Mouse (Mus musculus): ENCODE results near the gene Trim5.
"Not testable (repeated sequence)": the region's sequence is repeated elsewhere in the genome, so short reads cannot be mapped to it uniquely, and the experiment has no call there.

The Trim5 gene

DNA sequence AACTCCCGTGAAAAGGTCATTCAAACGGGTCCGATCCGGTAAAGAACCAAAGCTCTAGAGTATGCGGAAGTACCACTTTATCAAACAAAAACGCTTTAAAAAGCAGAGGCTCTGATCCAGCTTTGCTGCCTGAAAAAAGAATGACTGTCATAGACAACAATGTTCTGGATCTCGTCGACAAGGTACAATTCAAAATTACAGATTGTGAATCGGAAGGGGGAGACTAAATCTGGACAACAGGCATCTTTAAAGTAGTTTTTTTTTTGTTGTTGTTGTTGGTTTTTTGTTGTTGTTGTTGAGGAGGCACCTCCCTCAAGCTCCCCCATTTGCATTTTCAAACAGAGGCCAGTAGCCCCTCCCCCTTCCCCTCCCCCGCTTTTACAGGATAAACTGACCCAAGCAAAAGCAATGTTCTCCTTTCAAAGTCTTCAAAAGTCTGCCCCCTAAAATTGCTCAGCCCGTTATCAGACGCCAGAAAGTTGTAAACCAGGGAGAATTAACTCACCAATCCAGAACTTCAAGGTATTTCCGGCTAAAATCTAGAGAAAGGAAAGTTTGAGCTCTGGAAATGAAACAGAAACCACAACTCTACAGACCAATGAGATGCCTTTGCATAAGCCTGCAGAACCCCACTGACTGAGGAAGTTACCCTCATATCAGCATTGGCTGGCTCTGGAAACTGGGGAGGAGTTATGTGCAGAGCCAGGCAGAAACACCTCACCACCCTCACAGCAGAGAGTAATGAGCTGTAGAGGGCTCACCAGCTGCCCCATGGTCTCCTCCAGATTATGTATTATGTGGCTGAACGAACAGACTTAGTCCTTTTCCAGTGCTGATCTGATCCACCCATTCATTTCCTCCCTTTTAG, at the start of gene Trim5:
Gene Trim5 (minus strand): TSS at position 519 of the 868 bp plus-strand sequence.
- DNase-seq = not testable (repeated sequence)

DNA sequence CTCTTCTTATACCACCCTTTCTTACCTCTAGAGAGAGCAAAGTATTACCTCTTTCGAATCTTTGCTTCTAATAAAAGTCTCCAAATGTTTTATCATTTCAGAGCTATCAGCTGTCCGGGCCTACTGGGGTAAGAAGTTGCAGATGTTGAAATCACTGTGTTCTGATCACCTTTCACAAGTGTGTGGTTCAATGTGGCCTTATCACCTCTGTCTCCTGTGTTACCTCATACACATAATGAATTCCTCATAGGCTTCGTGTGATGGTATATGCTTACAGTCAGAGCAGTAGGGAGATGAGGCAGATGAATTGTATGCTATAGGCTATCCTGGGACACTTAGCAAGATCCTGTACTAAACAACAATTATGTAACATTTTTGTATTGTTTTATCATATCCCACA, 47.7 kb upstream of the Trim5 start:
- not testable (repeated sequence) for DNase-seq

DNA sequence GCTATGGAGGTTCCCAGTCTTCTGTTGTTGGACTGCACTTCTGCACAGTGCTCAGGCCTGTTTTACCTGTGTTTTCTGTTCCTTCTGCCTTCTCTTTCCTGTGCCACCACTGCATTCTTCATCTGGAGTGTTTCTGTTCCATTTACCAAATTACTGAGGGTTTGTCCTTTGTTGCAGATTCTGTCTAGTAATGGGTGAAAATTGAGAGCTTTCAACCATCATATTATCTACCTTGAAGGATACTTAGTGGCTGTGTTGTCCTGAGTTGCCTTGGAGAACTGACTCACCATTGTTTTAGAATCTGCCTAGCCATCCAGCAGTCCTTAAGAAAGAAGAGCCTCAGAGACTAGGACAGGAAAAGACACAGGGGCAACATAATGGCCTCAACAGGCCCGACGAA, 41.3 kb upstream of the Trim5 start, which contains the start of gene Trim34b:
Gene Trim34b (plus strand): TSS at position 301 of the 400 bp plus-strand sequence.
- not testable (repeated sequence) for DNase-seq

DNA sequence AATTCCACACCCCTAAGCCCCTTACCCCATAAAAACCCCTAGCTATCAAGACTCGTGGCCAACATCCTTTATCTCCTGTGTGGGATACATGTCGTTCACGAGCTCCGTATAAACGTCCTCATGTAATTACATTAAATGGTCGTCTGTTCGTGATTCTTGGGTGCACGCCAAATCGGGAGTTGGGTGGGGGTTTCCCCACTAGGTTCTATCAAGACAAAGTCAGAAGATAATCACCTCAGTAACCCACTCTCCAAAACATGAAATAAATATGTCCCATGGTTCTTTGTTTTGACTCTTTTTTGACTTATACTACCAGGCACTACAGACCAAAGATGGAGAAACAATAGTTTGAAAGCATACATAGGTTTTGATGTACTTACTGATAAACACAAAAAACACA, 34.1 kb upstream of the Trim5 start:
- DNase-seq = no peak

DNA sequence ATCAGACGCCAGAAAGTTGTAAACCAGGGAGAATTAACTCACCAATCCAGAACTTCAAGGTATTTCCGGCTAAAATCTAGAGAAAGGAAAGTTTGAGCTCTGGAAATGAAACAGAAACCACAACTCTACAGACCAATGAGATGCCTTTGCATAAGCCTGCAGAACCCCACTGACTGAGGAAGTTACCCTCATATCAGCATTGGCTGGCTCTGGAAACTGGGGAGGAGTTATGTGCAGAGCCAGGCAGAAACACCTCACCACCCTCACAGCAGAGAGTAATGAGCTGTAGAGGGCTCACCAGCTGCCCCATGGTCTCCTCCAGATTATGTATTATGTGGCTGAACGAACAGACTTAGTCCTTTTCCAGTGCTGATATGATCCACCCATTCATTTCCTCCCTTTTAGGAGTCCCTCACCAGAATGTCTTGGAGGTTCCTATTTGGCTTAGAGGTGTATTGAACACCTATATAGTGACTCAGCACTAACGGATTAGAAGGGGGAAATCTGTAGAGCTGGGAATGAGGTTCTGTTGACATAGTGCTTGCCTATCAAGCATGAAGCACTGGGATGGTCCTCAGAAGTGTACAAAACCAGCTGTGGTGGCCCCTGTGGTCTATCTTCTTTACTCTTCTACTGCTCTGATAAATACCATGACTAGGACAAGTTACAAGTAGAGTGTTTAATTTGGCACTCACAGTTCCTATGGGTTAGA, 27.6 kb upstream of the Trim5 start, which contains the start of gene Trim12a:
Gene Trim12a (minus strand): TSS at position 98 of the 712 bp plus-strand sequence.
- not testable (repeated sequence) for DNase-seq

DNA sequence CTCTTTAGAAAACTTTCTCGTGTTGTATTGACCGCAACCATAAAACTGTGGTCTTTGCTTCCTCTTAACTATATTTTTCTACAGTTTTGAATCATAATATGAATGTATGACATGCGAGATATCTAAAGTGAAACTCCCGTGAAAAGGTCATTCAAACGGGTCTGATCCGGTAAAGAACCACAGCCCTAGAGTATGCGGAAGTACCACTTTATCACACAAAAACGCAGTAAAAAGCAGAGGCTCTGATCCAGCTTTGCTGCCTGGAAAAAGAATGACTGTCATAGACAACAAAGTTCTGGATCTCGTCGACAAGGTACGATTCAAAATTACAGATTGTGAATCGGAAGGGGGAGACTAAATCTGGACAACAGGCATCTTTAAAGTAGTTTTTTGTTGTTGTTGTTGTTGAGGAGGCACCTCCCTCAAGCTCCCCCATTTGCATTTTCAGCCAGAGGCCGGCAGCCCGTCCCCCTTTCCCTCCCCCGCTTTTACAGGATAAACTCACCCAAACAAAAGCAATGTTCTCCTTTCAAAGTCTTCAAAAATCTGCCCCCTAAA, 27.0 kb upstream of the Trim5 start:
- no peak for DNase-seq

DNA sequence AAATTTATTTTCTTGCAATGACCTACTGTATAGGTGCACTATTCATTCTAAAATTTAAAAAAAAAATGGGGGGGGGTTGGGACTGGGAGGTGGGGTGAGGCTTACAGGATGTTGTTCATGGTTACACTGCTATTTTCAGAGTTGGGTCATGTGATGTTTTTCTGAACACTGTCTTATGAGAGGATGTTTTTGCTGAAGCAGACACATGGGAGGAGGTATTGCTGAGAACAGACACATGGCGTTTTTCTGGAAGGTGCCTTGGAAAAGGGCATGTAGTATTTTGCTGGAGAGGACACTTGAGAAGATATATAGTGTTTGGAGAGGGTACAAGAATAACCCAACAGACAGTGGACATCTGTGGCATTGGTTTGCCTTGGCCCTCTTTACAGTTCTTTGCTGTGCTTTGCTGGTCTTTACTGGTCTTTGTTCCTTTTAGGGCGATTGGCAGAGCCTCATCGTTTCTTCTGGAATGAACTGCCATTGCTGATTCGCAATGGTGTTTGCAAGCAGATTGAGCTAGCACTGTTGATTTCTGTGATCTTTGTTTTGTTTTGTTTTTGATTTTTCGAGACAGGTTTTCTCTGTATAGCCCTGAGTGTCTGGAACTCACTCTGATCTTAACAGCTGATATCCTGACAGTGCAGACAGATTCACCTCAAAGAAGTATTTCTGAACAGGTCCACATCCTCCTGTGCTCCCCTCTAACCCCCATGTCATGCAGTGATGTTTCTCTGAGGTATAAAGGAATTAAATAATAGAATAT, 3.9 kb upstream of the Trim5 start:
- DNase-seq = no peak

DNA sequence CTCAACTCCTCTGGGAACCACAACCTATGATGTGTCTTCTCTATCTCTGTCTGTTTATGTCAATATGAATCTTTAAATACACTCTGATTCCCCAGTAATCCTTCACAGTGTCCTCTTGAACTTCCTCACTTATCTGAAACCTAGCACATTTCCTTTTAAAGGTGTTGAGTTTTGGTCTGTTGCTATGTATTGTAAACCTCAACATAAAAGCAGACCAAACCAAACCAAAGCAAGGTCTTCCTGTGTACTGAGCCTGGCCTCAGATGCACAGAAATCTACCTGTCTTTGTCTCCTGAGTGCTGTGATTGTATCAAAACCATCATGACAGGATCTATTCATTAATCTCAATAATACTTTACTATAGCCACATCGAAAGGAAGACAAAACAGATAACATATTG, 2.7 kb upstream of the Trim5 start:
- DNase-seq = no peak

DNA sequence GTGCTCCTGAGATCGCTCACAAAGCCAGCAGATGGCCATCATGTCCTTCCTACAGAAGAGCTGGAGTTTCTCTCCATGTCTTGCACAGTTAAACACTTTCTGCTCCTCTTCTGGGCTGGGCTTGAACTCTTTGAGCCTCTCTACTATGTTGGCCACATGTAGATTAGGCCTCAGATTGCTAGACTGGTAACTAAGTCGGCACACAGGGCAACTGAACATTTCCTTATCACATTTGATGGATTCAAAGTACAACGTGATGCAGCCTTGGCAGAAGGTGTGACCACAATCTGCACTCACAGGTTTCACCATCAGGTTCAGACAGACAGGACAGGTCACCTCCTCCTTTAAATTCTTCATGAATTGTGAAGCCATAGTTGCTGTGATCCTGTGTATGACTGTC, 8.5 kb downstream of the Trim5 start:
- not testable (repeated sequence) for DNase-seq

DNA sequence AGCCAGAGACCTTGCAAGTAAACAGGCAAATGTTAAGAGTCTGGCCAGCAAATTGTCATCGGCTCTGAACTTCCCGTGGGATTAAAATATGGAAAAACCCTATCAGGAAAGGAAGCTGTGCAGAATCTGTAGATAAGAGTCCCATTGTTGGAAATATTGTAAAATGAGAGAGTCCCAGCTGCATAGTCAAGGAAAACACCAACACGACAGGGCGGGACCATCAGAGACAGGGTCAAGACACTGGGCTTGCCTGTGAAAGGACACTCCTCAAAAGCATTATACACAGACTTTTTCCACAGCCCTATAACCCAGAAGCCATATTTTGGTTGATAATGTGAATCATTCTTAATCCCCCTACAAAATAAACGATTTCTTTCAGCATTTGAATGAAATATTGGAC, 22.6 kb downstream of the Trim5 start:
- DNase-seq = not testable (repeated sequence)

DNA sequence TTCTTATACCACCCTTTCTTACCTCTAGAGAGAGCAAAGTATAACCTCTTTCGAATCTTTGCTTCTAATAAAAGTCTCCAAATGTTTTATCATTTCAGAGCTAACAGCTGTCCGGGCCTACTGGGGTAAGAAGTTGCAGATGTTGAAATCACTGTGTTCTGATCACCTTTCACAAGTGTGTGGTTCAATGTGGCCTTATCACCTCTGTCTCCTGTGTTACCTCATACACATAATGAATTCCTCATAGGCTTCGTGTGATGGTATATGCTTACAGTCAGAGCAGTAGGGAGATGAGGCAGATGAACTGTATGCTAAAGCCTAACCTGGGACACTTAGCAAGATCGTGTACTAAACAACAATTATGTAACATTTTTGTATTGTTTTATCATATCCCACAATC, 27.5 kb downstream of the Trim5 start:
- not testable (repeated sequence) for DNase-seq

DNA sequence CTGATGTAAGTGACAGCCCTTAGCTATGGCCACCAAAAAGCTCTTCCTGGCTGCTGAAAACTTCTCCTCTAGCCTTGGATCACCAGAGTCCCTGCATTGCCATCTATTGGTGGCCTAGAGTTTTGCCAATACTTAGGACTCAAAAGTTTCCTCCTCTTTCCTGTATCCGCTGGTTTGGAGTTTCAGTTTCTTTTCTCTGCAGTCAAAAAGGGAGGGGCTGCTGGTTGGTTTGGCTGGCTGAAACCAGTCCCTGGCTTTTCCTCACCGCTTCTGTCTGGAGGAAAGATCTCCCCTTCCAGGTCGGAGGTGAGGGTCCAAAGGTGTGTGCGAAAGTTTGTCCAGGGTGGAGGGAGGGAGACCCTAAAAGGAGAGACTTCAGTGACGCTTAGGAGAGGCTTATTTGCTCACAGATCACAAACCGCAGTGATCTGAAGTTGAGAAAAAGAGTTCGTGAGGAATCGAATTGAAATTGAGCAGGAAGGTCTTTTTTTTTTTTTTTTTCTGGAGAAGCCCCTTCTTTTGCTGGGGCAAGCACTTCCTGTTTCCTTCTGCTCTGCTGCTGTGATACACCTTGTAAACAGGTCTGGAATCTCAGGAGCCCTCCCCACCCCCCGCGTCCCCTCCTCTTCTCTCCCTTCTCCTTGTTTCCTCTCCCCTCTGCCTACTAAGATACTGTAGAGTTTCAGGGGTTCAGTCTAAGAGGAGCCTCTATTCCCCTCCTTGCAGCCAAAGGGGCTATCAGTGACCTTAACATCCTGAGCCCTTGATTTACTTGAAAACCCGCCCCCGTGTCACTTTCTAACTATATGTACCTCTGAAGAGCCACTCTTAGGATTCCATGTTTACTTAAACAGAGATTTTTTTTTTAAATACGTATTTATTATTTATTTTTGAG, 43.4 kb downstream of the Trim5 start, which contains the start of gene Trim34a:
Gene Trim34a (plus strand): TSS at position 171 of the 895 bp plus-strand sequence.
- DNase-seq = no peak

DNA sequence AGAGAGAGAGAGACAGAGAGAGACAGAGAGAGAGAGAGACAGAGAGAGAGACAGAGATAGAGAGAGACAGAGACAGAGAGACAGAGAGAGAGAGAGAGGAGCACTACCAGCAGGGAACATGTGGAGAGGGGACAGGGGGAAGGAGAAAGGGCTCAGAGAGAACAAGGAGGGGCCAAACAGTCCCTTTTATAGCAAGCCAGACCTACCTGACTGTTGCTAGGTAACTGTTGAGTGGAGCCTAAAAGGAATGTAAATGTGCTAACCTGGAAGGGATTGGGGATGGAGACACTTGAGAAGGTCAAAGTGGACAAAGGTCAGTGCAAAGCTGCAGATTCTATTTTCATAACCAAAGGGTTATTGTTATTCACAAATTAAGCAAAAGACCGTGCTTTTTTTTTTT, 44.3 kb downstream of the Trim5 start:
- no peak for DNase-seq

DNA sequence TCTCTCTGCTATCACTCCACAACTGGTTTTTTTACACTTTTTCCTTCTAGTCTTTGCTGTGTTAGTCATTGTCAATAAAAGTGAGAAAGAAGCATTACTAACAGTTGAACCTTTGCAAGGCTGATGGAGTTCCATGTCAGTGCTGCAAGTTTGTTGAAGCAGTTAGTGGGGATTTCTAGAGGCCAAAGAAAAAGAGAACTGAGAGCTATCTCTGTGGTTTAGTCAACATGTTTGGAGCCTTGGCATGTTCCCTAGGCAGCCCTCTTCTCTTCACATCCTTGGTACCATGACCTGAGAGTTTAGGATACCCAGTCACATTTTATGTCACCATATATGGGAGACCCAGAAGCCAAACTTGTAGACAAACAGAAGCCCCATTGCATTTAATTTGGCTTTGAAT, 47.0 kb downstream of the Trim5 start:
- no peak for DNase-seq

DNA sequence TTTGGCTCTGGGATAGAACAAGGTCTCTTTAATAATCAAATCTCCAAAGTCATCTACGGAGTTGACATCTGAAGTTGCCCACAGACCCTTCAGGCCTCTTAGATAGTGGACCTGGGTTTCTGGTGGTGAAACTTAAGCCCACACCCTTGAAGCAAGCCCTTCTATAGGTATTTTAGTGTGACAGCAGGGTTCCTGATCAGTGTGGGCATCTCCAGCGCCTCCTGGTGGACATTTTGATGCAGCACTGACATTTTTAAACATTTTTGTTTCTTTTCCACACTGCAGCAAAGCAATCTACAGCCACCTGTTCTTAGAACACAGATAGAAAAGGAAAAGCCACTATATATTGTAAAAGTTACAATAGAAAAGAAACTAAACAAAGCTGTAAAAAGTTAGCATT, 56.7 kb downstream of the Trim5 start:
- DNase-seq = peak; percentile 6

DNA sequence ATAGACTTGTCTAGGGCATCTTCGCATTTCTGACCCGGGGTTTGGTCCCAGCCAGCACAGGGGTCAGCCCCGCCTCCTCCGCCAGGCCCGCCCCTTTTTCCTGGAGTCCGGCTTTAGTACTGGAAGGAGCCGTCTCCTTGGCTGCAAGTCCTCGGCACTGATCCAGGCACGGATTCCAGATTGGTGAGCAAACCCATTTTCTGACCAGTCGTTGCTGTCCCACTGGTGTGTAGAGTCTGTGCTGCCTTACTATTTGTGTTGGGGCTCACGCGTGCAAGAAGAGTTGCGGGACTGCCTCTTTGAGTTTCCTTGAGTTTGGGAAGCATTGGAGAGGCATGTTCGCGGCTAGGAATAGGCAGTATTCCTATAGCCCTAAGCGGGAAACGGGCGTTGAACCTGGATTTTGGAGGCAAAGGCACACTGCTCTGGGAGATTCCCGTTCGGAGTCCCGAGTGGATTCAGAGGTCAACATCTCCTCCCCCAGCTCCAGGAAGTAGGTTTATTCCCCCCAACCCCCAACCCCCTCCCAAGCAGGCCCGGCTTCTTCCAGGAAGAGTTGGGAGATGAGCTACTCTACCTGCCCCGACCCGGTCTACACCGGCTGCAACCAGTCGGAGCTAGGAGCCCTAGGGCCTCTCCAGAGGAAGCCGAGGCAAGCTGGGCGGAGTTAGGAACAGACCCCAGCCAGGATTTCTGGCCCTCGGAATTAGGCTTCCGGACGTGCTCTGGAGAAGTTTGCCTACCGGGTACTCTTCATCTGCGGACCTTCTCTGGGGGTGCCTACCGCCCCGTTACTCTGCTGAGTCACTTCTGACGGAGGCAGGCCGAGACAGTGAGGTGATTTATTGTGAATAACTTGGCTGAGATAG, 69.0 kb downstream of the Trim5 start, which contains the start of gene Trim6:
Gene Trim6 (plus strand): TSS at position 93 of the 869 bp plus-strand sequence.
- DNase-seq = peak; percentile 26

DNA sequence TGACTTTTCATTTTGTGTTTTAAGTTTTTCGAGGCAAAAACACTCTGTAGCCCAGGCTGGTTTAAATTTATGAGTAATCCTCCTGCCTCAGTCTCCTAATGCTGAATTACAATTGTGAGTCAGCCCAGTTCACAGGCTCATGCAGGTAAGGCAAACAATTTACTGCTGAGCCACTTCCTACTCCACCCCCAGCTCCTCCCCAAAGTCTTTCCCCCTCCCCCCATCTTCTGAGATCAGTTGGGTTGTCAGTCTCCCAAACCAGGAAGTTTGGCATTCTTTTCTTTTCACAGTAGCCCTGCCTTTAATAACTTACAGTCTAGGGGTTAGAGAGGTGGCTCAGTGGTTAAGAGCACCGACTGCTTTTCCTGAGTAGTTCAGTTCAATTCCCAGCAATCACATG, 70.0 kb downstream of the Trim5 start:
- no peak for DNase-seq

DNA sequence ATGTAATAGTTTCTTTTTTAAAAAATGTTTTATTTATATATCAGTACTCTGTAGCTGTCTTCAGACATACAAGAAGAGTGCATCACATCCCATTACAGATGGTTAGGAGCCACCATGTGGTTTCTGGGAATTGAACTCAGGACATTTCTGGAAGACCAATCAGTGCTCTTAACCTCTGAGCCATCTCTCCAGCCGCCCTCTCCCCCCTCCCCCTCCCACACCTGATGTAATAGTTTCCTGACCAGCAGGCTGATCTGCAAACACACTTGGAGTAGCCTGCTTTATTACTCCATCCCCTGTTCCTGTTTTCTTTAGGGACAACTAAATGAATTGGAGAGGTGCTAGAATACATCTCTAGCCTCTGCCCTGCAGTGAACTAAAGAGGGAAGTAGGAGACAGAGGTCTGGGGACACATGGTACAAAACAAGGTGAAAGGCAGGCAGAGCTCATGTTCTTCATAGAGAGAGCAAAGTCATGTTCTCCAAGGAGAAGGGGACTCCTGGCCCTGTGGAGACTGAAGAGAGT, 71.8 kb downstream of the Trim5 start:
- no peak for DNase-seq

Measured in right cerebral cortex, postnatal 4 days (tissue).